Mouse (Mus musculus): ENCODE measurements at regions not wholly inside any gene's neighbourhood (a gene's known extent, or its start where the extent isn't known, plus 50 kb on each side); places are given as distances from the start of the nearest gene placed in this dataset.

DNA sequence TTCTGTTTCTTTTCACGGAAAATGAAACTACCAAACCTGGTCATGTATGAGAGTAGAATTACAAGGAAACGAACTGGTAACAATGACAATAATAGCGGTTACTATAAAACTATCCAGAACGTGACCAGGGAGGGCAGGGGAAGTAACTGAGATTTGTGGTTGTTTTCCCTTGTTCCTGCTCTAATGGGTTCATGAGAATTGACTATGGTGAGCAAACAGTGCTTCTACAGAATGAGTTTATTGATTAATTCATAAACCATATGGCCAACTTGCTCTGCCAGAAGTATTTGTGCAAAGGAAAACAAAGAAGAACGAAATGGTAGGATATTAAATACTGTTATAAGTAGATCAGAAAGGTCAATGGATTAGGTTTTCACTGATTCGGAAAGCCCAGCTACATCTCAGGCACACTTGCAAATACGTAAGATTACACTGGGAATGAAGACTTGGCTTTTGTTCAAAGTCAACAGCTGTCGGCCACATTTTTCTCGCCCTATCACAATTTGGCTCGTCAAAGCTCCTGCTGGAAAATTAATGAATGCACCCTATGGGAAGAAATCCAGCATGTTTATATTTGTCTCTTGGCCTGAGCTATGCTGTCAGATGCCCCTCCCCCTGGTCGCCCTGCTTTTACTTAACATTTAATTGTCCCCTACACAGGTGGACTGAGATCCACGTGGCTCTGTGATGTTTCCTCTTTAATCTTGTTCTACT is 73.6 kb upstream of the Tent5a start:
- no peak for ATAC-seq (ENCODE audit: low FRiP score, low read depth)
- Histone ChIP-seq H3K36me3 (no peaks in the 10 kb centered on the region), H3K27ac (replicated peaks) (no peak overlapping the region), H3K4me3 (no peak overlapping the region), H3K9ac (replicated peaks) (no peak overlapping the region), H3K27me3 (no peaks in the 10 kb centered on the region), H3K4me2 (replicated peaks) (no peak overlapping the region), H3K4me1 (0 out of 2 replicates have a peak, but pooled peaks cover 2% of the 10 kb centered on the region), H3K9me3 (no peaks in the 10 kb centered on the region)
- 67% methylated on average over 12 of the region's 12 CpGs for WGBS

- 77% methylated on average over 6 of the region's 6 CpGs for WGBS
- ATAC-seq (ENCODE audit: low FRiP score, low read depth), result no peak
Measured at GRCm38 (mm10) chr9:85394975-85395374, 67.8 kb upstream of the Tent5a start.

DNA sequence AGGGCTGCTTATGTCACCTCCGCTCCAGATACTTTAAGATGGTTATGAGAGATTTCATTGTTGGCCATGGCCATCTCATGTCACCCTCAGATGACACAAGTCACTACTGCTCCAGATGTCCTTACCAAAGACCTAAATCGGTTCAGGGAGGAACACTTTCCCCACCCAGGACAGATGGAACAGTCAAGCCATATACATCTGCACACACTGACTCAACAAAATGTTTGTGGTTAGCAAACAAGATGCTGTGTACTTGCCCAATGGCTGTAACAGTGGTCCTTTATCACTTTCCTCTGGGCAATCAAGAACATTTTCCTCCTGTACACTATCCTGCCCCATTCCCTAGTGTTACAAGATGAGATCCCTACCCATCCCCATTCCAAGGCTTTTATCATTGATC is 64.1 kb upstream of the Tent5a start:
- no peak overlapping the region for H3K9ac ChIP-seq (replicated peaks)

More at GRCm38 (mm10) chr9:85394975-85395374, 67.8 kb upstream of the Tent5a start:
- Histone ChIP-seq H3K4me1 (0 out of 2 replicates have a peak, but pooled peaks cover 2% of the 10 kb centered on the region), H3K27me3 (no peaks in the 10 kb centered on the region), H3K4me3 (no peak overlapping the region), H3K9me3 (no peaks in the 10 kb centered on the region), H3K4me2 (replicated peaks) (no peak overlapping the region), H3K27ac (replicated peaks) (no peak overlapping the region), H3K9ac (replicated peaks) (no peak overlapping the region), H3K36me3 (no peaks in the 10 kb centered on the region)

DNA sequence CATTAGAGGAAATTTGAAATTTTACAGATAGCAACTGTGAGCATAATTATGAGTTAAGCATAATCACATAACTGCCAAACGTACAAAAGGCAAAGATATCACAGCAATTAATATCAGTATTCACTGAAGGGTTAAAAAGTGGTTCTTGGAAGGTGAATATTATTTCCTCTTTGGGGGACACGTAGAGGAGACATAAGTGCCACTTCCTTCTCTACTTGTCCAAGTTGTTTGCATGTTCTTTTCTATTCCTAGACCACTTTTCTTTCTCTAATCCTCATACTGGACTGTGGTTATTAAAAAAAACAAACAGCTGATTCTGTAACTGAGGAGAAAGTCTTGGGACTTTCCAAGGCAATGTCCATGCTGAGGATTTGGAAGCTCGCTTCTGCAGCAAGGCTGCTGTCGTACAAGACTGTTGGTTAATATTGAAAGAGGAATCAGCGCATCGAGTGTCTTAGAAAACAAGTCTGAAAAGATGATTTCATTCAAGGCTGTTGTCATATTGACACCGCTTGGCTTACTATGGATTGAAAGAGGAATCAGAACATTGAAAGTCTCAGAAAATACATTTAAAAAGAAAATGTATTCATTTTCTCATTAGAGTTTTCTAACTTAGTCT is 61.7 kb upstream of the Tent5a start:
- no peak overlapping the region for H3K4me2 ChIP-seq (replicated peaks)
- no peak overlapping the region for H3K4me3 ChIP-seq
- no peaks in the 10 kb centered on the region for H3K36me3 ChIP-seq
- no peak overlapping the region for H3K27ac ChIP-seq (replicated peaks)
- 88% methylated on average over 7 of the region's 7 CpGs for WGBS
- no peaks in the 10 kb centered on the region for H3K27me3 ChIP-seq
- H3K9ac ChIP-seq (replicated peaks), result no peak overlapping the region
- H3K4me1 ChIP-seq, result no peaks in the 10 kb centered on the region
- no peaks in the 10 kb centered on the region for H3K9me3 ChIP-seq
- ATAC-seq (ENCODE audit: low FRiP score, low read depth), result no peak

More for the DNA sequence above, 64.1 kb upstream of the Tent5a start:
- WGBS, result 96% methylated on average over 2 of the region's 2 CpGs
- no peak overlapping the region for H3K4me2 ChIP-seq (replicated peaks)
- H3K4me1 ChIP-seq, result no peaks in the 10 kb centered on the region
- no peaks in the 10 kb centered on the region for H3K36me3 ChIP-seq
- H3K27me3 ChIP-seq, result no peaks in the 10 kb centered on the region
- H3K27ac ChIP-seq (replicated peaks), result no peak overlapping the region
- ATAC-seq (ENCODE audit: low FRiP score, low read depth), result no peak
- no peak overlapping the region for H3K4me3 ChIP-seq
- no peaks in the 10 kb centered on the region for H3K9me3 ChIP-seq

- no peak overlapping the region for H3K9ac ChIP-seq (replicated peaks)
- no peaks in the 10 kb centered on the region for H3K9me3 ChIP-seq
- no peak overlapping the region for H3K4me3 ChIP-seq
- no peak for ATAC-seq (ENCODE audit: low FRiP score, low read depth)
- WGBS, result 92% methylated on average over 2 of the region's 2 CpGs
- no peak overlapping the region for H3K4me2 ChIP-seq (replicated peaks)
- H3K27ac ChIP-seq (replicated peaks), result no peak overlapping the region
- no peaks in the 10 kb centered on the region for H3K36me3 ChIP-seq
- no peaks in the 10 kb centered on the region for H3K4me1 ChIP-seq
- H3K27me3 ChIP-seq, result no peaks in the 10 kb centered on the region
Measured at GRCm38 (mm10) chr9:85382413-85382812, 55.3 kb upstream of the Tent5a start.

- H3K4me1 ChIP-seq, result no peaks in the 10 kb centered on the region
- no peak overlapping the region for H3K27ac ChIP-seq (replicated peaks)
- H3K36me3 ChIP-seq, result no peaks in the 10 kb centered on the region
- ATAC-seq (ENCODE audit: low FRiP score, low read depth), result no peak
- no peaks in the 10 kb centered on the region for H3K9me3 ChIP-seq
- 68% methylated on average over 5 of the region's 5 CpGs for WGBS
- H3K4me3 ChIP-seq, result no peak overlapping the region
- H3K9ac ChIP-seq (replicated peaks), result no peak overlapping the region
- H3K4me2 ChIP-seq (replicated peaks), result no peak overlapping the region
- H3K27me3 ChIP-seq, result no peaks in the 10 kb centered on the region
Measured at GRCm38 (mm10) chr9:85380756-85381155, 53.6 kb upstream of the Tent5a start.

DNA sequence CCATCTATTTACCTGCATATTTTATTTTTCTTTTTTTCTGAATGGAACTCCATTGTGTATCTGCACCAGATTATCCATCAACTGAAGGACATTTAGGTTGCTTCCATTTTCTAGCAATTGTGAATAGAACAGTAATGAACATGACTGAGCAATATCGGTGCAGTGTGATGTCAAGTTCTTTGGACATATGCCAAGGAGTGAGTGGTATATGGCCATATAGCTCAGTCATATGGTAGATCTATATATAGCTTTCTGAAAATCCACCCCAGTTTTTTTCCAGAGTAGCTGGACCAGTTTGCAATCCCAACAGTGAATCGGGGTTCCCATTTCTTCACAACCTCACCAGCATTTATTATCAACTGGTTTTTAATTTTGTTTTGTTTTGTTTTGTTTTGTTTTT is 52.0 kb upstream of the Tent5a start:
- no peak overlapping the region for H3K4me2 ChIP-seq (replicated peaks)
- H3K27ac ChIP-seq (replicated peaks), result no peak overlapping the region
- no peak for ATAC-seq (ENCODE audit: low FRiP score, low read depth)
- H3K36me3 ChIP-seq, result no peaks in the 10 kb centered on the region
- no peaks in the 10 kb centered on the region for H3K9me3 ChIP-seq
- H3K4me3 ChIP-seq, result no peak overlapping the region
- 93% methylated on average over 2 of the region's 2 CpGs for WGBS
- H3K4me1 ChIP-seq, result no peaks in the 10 kb centered on the region
- no peaks in the 10 kb centered on the region for H3K27me3 ChIP-seq
- H3K9ac ChIP-seq (replicated peaks), result no peak overlapping the region
